Mouse (Mus musculus) ES-Bruce4 (cell line): ENCODE data around the gene Ntn1.

Experiments
- CTCF ChIP-seq: IDR thresholded peaks from one replicate; pipeline ENCODE4 v1.8.1; 2011; ENCODE audit warnings: low read depth, low read length
- EP300 ChIP-seq: IDR thresholded peaks from 2 replicates; pipeline ENCODE4 v1.6.1; 2011; ENCODE audit warnings: low read depth, low read length; ENCODE audit not compliant: insufficient read depth
- POLR2A ChIP-seq: IDR thresholded peaks from one replicate; pipeline ENCODE4 v1.8.1; 2011; ENCODE audit warnings: low read length; ENCODE audit not compliant: insufficient read depth

GRCm38 (mm10) chr11:68313065-68313464 lies 87.6 kb downstream of the Ntn1 start:
- no peak for TF ChIP-seq POLR2A
- TF ChIP-seq CTCF: no peak
- TF ChIP-seq EP300: no peak
